Mouse (Mus musculus) C2C12 (cell line): Measurements from ENCODE around the gene Zfp69.

Experiments used
- CEBPB ChIP-seq: IDR thresholded peaks from one replicate; pipeline ENCODE4 v1.6.1; 2011; ENCODE audit warnings: low read depth, mild to moderate bottlenecking, control low read depth, moderate library complexity
- CTCF ChIP-seq: IDR thresholded peaks from one replicate; pipeline ENCODE4 v1.5.1; 2011; ENCODE audit not compliant: control insufficient read depth, insufficient read depth, insufficient read length
- MAX ChIP-seq: IDR thresholded peaks from one replicate; pipeline ENCODE4 v1.6.1; 2011; ENCODE audit warnings: mild to moderate bottlenecking, control low read depth
- MYOD1 ChIP-seq: IDR thresholded peaks from one replicate; pipeline ENCODE4 v1.6.1; 2011; ENCODE audit warnings: low read depth; ENCODE audit not compliant: control insufficient read depth, insufficient read length
- MYOG ChIP-seq: IDR thresholded peaks from one replicate; pipeline ENCODE4 v1.6.1; 2011; ENCODE audit not compliant: control insufficient read depth, insufficient read length; ENCODE audit errors: extremely low read depth
- USF1 ChIP-seq: IDR thresholded peaks from one replicate; pipeline ENCODE4 v1.6.1; 2011; ENCODE audit warnings: low read depth, mild to moderate bottlenecking, control low read depth, moderate library complexity

GRCm38 (mm10) chr4:120912866-120913265, 38.6 kb downstream of the Zfp69 start:
- TF ChIP-seq CTCF (no peak), CEBPB (no peak), MYOD1 (no peak), MAX (no peak), USF1 (no peak), MYOG (no peak)
